11 mouse cellular contexts compared by ENCODE assay signal in the genomic region with DNA sequence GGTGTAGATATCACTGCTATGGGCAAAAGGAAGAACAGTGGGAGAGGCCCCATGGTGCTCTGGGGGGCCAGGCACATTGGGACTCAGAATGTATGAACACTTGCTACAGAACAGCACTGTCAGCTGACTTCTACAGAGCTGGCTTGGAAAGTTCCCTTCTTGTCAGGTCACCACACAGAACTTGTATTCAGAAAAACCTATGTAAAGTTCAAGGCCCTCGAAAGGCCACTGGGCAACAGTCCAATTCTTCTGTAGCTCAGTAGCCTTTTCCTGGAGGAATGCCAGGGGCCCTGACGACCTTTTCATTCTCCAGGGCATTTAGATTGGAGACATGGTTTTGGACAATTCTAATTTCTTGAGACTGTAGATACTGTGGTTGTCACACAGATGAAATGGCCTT. TPM values are rescaled to one million over a fixed set of nuclear protein-coding genes. Genes with fewer than 3 reads are reported as not detected.
DNase-seq lines count a peak whose midpoint lies in the region; ATAC-seq and TF ChIP-seq lines count a peak whose summit lies in the region.
"Had no signal": no experiment of that assay in that cellular context is flagged by ENCODE, and none has a peak within 500 bp of the region (broad histone marks: within the 10 kb centered on the region; RNA-seq: fewer than 3 reads in every experiment).

No protein-coding gene starts in this region.

- no peak for TF ChIP-seq CTCF in liver, postnatal 0 days (IDR thresholded peaks at IDR 0.05; ENCODE audit: low read depth)

- H3K4me2 ChIP-seq in kidney, embryonic 14.5 days (replicated peaks; ENCODE audit: low read depth, low read length) = no peak overlapping the region
- no peak overlapping the region for H3K4me2 ChIP-seq in liver, postnatal 0 days (ENCODE audit: low read depth, low read length)

- peak; percentile 36 to 59 for DNase-seq in lung, adult 18-20 months
- DNase-seq in lung, postnatal 10 days = no peak
- peak; percentile 82 for DNase-seq in adrenal gland, postnatal 14 days
- peak; percentile 69 for DNase-seq in liver, postnatal 0 days
- DNase-seq in ovary, adult 18-20 months (ENCODE audit: low spot score) = no peak
- no peak for DNase-seq in left cerebral cortex, adult 8-10 months (ENCODE audit: low spot score in 2 of 2)

- H3K9me3 ChIP-seq in kidney, embryonic 14.5 days (ENCODE audit: control insufficient read depth, low read length) = no peaks in the 10 kb centered on the region
- no peaks in the 10 kb centered on the region for H3K9me3 ChIP-seq in liver, postnatal 0 days (ENCODE audit: low read length)
- H3K9me3 ChIP-seq: G1E had no signal

- TF ChIP-seq EP300 in liver, postnatal 0 days (IDR thresholded peaks at IDR 0.05; ENCODE audit: low read depth) = 0 out of 2 replicates have a peak, but pooled peaks have one; percentile 15

- ATAC-seq in kidney, embryonic 14.5 days (ENCODE audit: low FRiP score, low TSS enrichment) = no peak
- ATAC-seq in liver, postnatal 0 days = peak; percentile 80
- no peak for ATAC-seq in megakaryocyte-erythroid progenitor cell, adult 5-6 weeks (replicated peaks; ENCODE audit: low FRiP score, low TSS enrichment, poor library complexity, severe bottlenecking)

- H3K27ac ChIP-seq in kidney, embryonic 14.5 days (ENCODE audit: low read depth, low read length) = peak overlapping the region; percentile 17; the same call in 1 of the 2 replicates
- H3K27ac ChIP-seq in liver, postnatal 0 days (ENCODE audit: low read depth) = peak overlapping the region; percentile 50; the same call in 1 of the 2 replicates
- H3K27ac ChIP-seq: macrophage had no signal

- H3K9ac ChIP-seq in kidney, embryonic 14.5 days (ENCODE audit: low read depth, low read length) = no peak overlapping the region
- no peak overlapping the region for H3K9ac ChIP-seq in liver, postnatal 0 days (replicated peaks)

- H3K36me3 ChIP-seq in kidney, embryonic 14.5 days (ENCODE audit: control insufficient read depth, insufficient read depth, low read length) = no peaks in the 10 kb centered on the region
- no peaks in the 10 kb centered on the region for H3K36me3 ChIP-seq in liver, postnatal 0 days (replicated peaks; ENCODE audit: insufficient read depth, low read length)
- H3K36me3 ChIP-seq: G1E had no signal

- no peaks in the 10 kb centered on the region for H3K27me3 ChIP-seq in kidney, embryonic 14.5 days (ENCODE audit: control insufficient read depth, insufficient read depth, low read length)
- no peaks in the 10 kb centered on the region for H3K27me3 ChIP-seq in liver, postnatal 0 days (ENCODE audit: insufficient read depth, low read length)

- no peak overlapping the region for H3K4me3 ChIP-seq in kidney, embryonic 14.5 days (ENCODE audit: low read length)
- H3K4me3 ChIP-seq in liver, postnatal 0 days (ENCODE audit: low read depth, low read length) = no peak overlapping the region

- H3K4me1 ChIP-seq in kidney, embryonic 14.5 days (ENCODE audit: control insufficient read depth, insufficient read depth, low read length) = peaks cover 7% of the 10 kb centered on the region; the same call in 1 of the 2 replicates
- peaks cover 15% of the 10 kb centered on the region; the same call in 1 of the 2 replicates for H3K4me1 ChIP-seq in liver, postnatal 0 days (ENCODE audit: insufficient read depth)

- 46% methylated on average over 2 of the region's 2 CpGs for WGBS in kidney, embryonic 14.5 days
- 42% methylated on average over 2 of the region's 2 CpGs for WGBS in liver, postnatal 0 days (ENCODE audit: insufficient replicate concordance)

RNA-seq across cellular contexts. Expression of a gene that starts 2.5 kb away (rescaled TPM):
- 0.33 TPM in 1 of 2 replicates, not detected in the other for total RNA-seq in adrenal gland, postnatal 14 days (2021)
- 0.18 TPM in 1 of 2 replicates, not detected in the other for polyA plus RNA-seq in kidney, embryonic 14.5 days (2014; fragmentation: Nextera tagmentation; extraction: Ambion mirVana)
- 0.62 and 0.92 TPM in 2 replicates for polyA plus RNA-seq in liver, postnatal 0 days (2015; fragmentation: Nextera tagmentation; extraction: Ambion mirVana)
- 1 to 10 TPM; 1.3 to 2.5 (median 1.6) TPM for total RNA-seq in left cerebral cortex, adult 8-10 months (2022)
- total RNA-seq in megakaryocyte-erythroid progenitor cell, adult 5-6 weeks (2014; fragmentation: Nextera tagmentation) = not detected in 2 replicates
- not detected in 2 replicates for total RNA-seq in megakaryocyte-erythroid progenitor cell, adult 5-6 weeks (2017)
- polyA plus RNA-seq: G1E had no signal

RNA-seq across cellular contexts. Expression of a gene that starts 2.6 kb away (rescaled TPM):
- 0.38 TPM in 1 of 2 replicates, not detected in the other for total RNA-seq in adrenal gland, postnatal 14 days (2021)
- polyA plus RNA-seq in kidney, embryonic 14.5 days (2014; fragmentation: Nextera tagmentation; extraction: Ambion mirVana) = 0.53 TPM in 1 of 2 replicates, not detected in the other
- 0.13 TPM in 1 of 2 replicates, not detected in the other for polyA plus RNA-seq in liver, postnatal 0 days (2015; fragmentation: Nextera tagmentation; extraction: Ambion mirVana)
- total RNA-seq in left cerebral cortex, adult 8-10 months (2022) = not detected
- not detected in 2 replicates for total RNA-seq in megakaryocyte-erythroid progenitor cell, adult 5-6 weeks (2014; fragmentation: Nextera tagmentation)
- not detected in 2 replicates for total RNA-seq in megakaryocyte-erythroid progenitor cell, adult 5-6 weeks (2017)
- polyA plus RNA-seq: neural tube, embryonic 14.5 days had no signal

Comparison
In these comparisons a context has a peak if more than half of its experiments do, and no peak if none do; other contexts are left out.
1. DNase-seq: peak in lung, adult 18-20 months (2 of 2), adrenal gland, postnatal 14 days (single experiment) and liver, postnatal 0 days (single experiment); none in lung, postnatal 10 days (single experiment), ovary, adult 18-20 months (single experiment) and left cerebral cortex, adult 8-10 months (0 of 2).